Mouse (Mus musculus): ENCODE measurements at regions not wholly inside any gene's neighbourhood (a gene's known extent, or its start where the extent isn't known, plus 50 kb on each side); places are given as distances from the start of the nearest gene placed in this dataset.

DNA sequence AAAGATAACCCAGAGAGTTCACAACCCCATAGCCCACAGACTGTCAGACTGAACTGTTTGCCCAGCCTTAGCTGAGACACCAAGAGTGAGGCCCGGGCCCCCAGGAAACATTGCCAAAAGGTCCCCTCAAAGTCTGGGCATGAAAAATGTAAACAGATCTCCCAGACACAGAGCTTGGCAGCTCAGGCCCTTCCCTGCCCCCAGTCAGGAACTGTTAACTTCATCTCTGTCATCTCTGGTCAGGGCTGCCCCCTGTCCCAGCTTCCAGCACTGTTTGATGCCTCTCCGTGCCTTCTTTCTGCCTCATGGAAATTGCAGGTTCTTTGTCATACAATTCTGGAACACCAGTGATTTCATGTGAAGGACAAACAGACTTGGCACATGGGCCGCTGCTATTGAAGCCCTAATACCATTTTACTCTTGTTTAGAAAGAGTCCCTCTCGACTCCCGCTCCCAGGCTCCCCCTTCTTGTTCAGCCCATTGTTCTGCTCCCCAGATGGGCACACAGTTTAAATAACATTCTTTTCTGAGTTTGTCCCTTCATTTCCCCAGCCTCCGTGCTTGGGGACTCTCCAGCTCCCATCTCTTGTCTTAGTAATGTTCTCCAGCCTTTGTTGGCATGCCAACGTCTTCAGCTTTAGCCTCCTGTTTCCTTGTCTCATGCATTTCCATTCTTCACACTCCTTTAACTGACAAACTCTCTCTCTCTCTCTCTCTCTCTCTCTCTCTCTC lies 100.4 kb upstream of the Ranbp3l start:
- TF ChIP-seq EP300 (optimal IDR thresholded peaks at IDR 0.05) (no peak), CTCF (IDR thresholded peaks at IDR 0.05; ENCODE audit: low read depth) (no peak)
